Mouse (Mus musculus): ENCODE data around the gene Rnf19b. TPM values are rescaled to one million over a fixed set of nuclear protein-coding genes. Genes with fewer than 3 reads are reported as not detected.

Gene Rnf19b
- total and polyA plus RNA-seq, 2 experiments from 2014 or later, result 31.8 to 141 TPM

- no peak overlapping the region for H3K4me2 ChIP-seq (ENCODE audit: low read depth, low read length)
- WGBS, result 88% methylated on average over 10 of the region's 10 CpGs
- no peaks in the 10 kb centered on the region for H3K36me3 ChIP-seq (ENCODE audit: insufficient read depth, low read length)
- no peak for TF ChIP-seq CTCF (IDR thresholded peaks at IDR 0.05; ENCODE audit: low read depth)
- H3K27ac ChIP-seq, result no peak overlapping the region
- H3K9ac ChIP-seq (replicated peaks; ENCODE audit: low read length), result no peak overlapping the region
- ATAC-seq (no peak), DNase-seq (ENCODE audit: low spot score) (no peak)
- H3K4me3 ChIP-seq (ENCODE audit: low read length), result no peak overlapping the region
- no peaks in the 10 kb centered on the region for H3K27me3 ChIP-seq (ENCODE audit: insufficient read depth, low read length)
- no peaks in the 10 kb centered on the region for H3K9me3 ChIP-seq (ENCODE audit: low read length)
- H3K4me1 ChIP-seq (ENCODE audit: insufficient read depth, low read length), result peaks cover 23% of the 10 kb centered on the region
Observed at GRCm38 (mm10) chr4:129017150-129017549, 40.9 kb upstream of the Rnf19b start.

- no peak for DNase-seq (ENCODE audit: low spot score)
Observed at GRCm38 (mm10) chr4:129018788-129019435, 39.2 kb upstream of the Rnf19b start.

GRCm38 (mm10) chr4:129019788-129020187 lies 38.3 kb upstream of the Rnf19b start:
- Histone ChIP-seq H3K27me3 (ENCODE audit: insufficient read depth, low read length) (no peaks in the 10 kb centered on the region), H3K4me2 (ENCODE audit: low read depth, low read length) (no peak overlapping the region), H3K4me3 (ENCODE audit: low read length) (no peak overlapping the region), H3K9me3 (ENCODE audit: low read length) (no peaks in the 10 kb centered on the region), H3K4me1 (ENCODE audit: insufficient read depth, low read length) (peaks cover 18% of the 10 kb centered on the region), H3K9ac (replicated peaks; ENCODE audit: low read length) (no peak overlapping the region), H3K27ac (peak overlapping the region; percentile 1; the same call in 1 of the 2 replicates), H3K36me3 (ENCODE audit: insufficient read depth, low read length) (no peaks in the 10 kb centered on the region)
- peak; percentile 11 for DNase-seq (ENCODE audit: low spot score)
- no peak for TF ChIP-seq CTCF (IDR thresholded peaks at IDR 0.05; ENCODE audit: low read depth)
- WGBS, result 47% methylated on average over 9 of the region's 9 CpGs
- no peak; the same call in 1 of the 2 replicates for ATAC-seq

More at GRCm38 (mm10) chr4:129018788-129019435, 39.2 kb upstream of the Rnf19b start:
- Histone ChIP-seq H3K27me3 (ENCODE audit: insufficient read depth, low read length) (no peaks in the 10 kb centered on the region), H3K4me2 (ENCODE audit: low read depth, low read length) (no peak overlapping the region), H3K9me3 (ENCODE audit: low read length) (no peaks in the 10 kb centered on the region), H3K27ac (no peak overlapping the region), H3K9ac (replicated peaks; ENCODE audit: low read length) (no peak overlapping the region), H3K36me3 (ENCODE audit: insufficient read depth, low read length) (no peaks in the 10 kb centered on the region), H3K4me1 (ENCODE audit: insufficient read depth, low read length) (peaks cover 18% of the 10 kb centered on the region), H3K4me3 (ENCODE audit: low read length) (no peak overlapping the region)
- no peak for ATAC-seq
- no peak for TF ChIP-seq CTCF (IDR thresholded peaks at IDR 0.05; ENCODE audit: low read depth)
- WGBS, result 81% methylated on average over 9 of the region's 9 CpGs

- peak; percentile 91 for DNase-seq (ENCODE audit: low spot score)
- no peak for TF ChIP-seq CTCF (IDR thresholded peaks at IDR 0.05; ENCODE audit: low read depth)
- H3K27me3 ChIP-seq (ENCODE audit: insufficient read depth, low read length), result no peaks in the 10 kb centered on the region
- H3K9me3 ChIP-seq (ENCODE audit: low read length), result no peaks in the 10 kb centered on the region
- H3K27ac ChIP-seq, result peak overlapping the region; percentile 1; the same call in 1 of the 2 replicates
- H3K4me3 ChIP-seq (ENCODE audit: low read length), result no peak overlapping the region
- WGBS, result 14% methylated on average over 6 of the region's 6 CpGs
- no peaks in the 10 kb centered on the region for H3K36me3 ChIP-seq (ENCODE audit: insufficient read depth, low read length)
- no peak overlapping the region for H3K4me2 ChIP-seq (ENCODE audit: low read depth, low read length)
- peak; percentile 85 for ATAC-seq
- no peak overlapping the region for H3K9ac ChIP-seq (replicated peaks; ENCODE audit: low read length)
- peaks cover 18% of the 10 kb centered on the region for H3K4me1 ChIP-seq (ENCODE audit: insufficient read depth, low read length)
Observed at GRCm38 (mm10) chr4:129020454-129020853, 37.6 kb upstream of the Rnf19b start.

GRCm38 (mm10) chr4:129021426-129021825 lies 36.6 kb upstream of the Rnf19b start:
- Histone ChIP-seq H3K4me2 (ENCODE audit: low read depth, low read length) (no peak overlapping the region), H3K4me3 (ENCODE audit: low read length) (no peak overlapping the region)
- 72% methylated on average over 3 of the region's 3 CpGs for WGBS

GRCm38 (mm10) chr4:129021886-129022285 lies 36.2 kb upstream of the Rnf19b start:
- H3K27ac ChIP-seq, result no peak overlapping the region
- peaks cover 18% of the 10 kb centered on the region for H3K4me1 ChIP-seq (ENCODE audit: insufficient read depth, low read length)
- H3K9me3 ChIP-seq (ENCODE audit: low read length), result no peaks in the 10 kb centered on the region
- H3K36me3 ChIP-seq (ENCODE audit: insufficient read depth, low read length), result no peaks in the 10 kb centered on the region
- ATAC-seq (no peak), DNase-seq (ENCODE audit: low spot score) (no peak)
- H3K27me3 ChIP-seq (ENCODE audit: insufficient read depth, low read length), result no peaks in the 10 kb centered on the region
- no peak overlapping the region for H3K4me2 ChIP-seq (ENCODE audit: low read depth, low read length)
- H3K9ac ChIP-seq (replicated peaks; ENCODE audit: low read length), result no peak overlapping the region
- 88% methylated on average over 4 of the region's 4 CpGs for WGBS
- no peak for TF ChIP-seq CTCF (IDR thresholded peaks at IDR 0.05; ENCODE audit: low read depth)
- H3K4me3 ChIP-seq (ENCODE audit: low read length), result no peak overlapping the region

More at GRCm38 (mm10) chr4:129021426-129021825, 36.6 kb upstream of the Rnf19b start:
- TF ChIP-seq CTCF (IDR thresholded peaks at IDR 0.05; ENCODE audit: low read depth), result no peak
- ATAC-seq (no peak), DNase-seq (ENCODE audit: low spot score) (no peak)
- Histone ChIP-seq H3K36me3 (ENCODE audit: insufficient read depth, low read length) (no peaks in the 10 kb centered on the region), H3K27me3 (ENCODE audit: insufficient read depth, low read length) (no peaks in the 10 kb centered on the region), H3K4me1 (ENCODE audit: insufficient read depth, low read length) (peaks cover 18% of the 10 kb centered on the region), H3K9ac (replicated peaks; ENCODE audit: low read length) (no peak overlapping the region), H3K27ac (no peak overlapping the region), H3K9me3 (ENCODE audit: low read length) (no peaks in the 10 kb centered on the region)

GRCm38 (mm10) chr4:129023884-129024283 lies 34.2 kb upstream of the Rnf19b start:
- H3K9ac ChIP-seq (replicated peaks; ENCODE audit: low read length), result no peak overlapping the region
- no peak overlapping the region for H3K4me2 ChIP-seq (ENCODE audit: low read depth, low read length)
- no peaks in the 10 kb centered on the region for H3K9me3 ChIP-seq (ENCODE audit: low read length)
- no peak for ATAC-seq
- H3K36me3 ChIP-seq (ENCODE audit: insufficient read depth, low read length), result no peaks in the 10 kb centered on the region
- H3K27ac ChIP-seq, result no peak overlapping the region
- no peaks in the 10 kb centered on the region for H3K27me3 ChIP-seq (ENCODE audit: insufficient read depth, low read length)
- no peak overlapping the region for H3K4me3 ChIP-seq (ENCODE audit: low read length)
- 84% methylated on average over 6 of the region's 6 CpGs for WGBS
- peaks cover 18% of the 10 kb centered on the region for H3K4me1 ChIP-seq (ENCODE audit: insufficient read depth, low read length)
- no peak for DNase-seq (ENCODE audit: low spot score)
- TF ChIP-seq CTCF (IDR thresholded peaks at IDR 0.05; ENCODE audit: low read depth), result no peak

Measured in hindbrain, postnatal 0 days (tissue).